Mouse (Mus musculus): ENCODE results near the gene Foxp4. TPM values are rescaled to one million over a fixed set of nuclear protein-coding genes. Genes with fewer than 3 reads are reported as not detected.

Foxp4 gene
- 0.35 TPM for polyA plus RNA-seq (2014; fragmentation: Illumina TruSeq; extraction: RNeasy Lipid Tissue Mini Kit (QIAGEN cat#74804); ENCODE audit: low read depth, low replicate concordance)

GRCm38 (mm10) chr17:47924383-47925339 lies at the start of gene Foxp4:
Gene Foxp4 (minus strand): TSS chr17:47924645.

GRCm38 (mm10) chr17:47834482-47834767 lies 90.0 kb downstream of the Foxp4 start, which contains the start of gene Mdfi:
Gene Mdfi (minus strand): TSS chr17:47834691.

Other genes starting within 250 kb of the Foxp4 start
- 14.3 TPM for gene Tomm6, start 236.3 kb downstream of the Foxp4 start, polyA plus RNA-seq (2014; fragmentation: Illumina TruSeq; extraction: RNeasy Lipid Tissue Mini Kit (QIAGEN cat#74804); ENCODE audit: low read depth, low replicate concordance)
- 1.1 TPM for gene Frs3, start 235.6 kb downstream of the Foxp4 start, polyA plus RNA-seq (2014; fragmentation: Illumina TruSeq; extraction: RNeasy Lipid Tissue Mini Kit (QIAGEN cat#74804); ENCODE audit: low read depth, low replicate concordance)
- gene Gm21981, start 230.2 kb downstream of the Foxp4 start, polyA plus RNA-seq (2014; fragmentation: Illumina TruSeq; extraction: RNeasy Lipid Tissue Mini Kit (QIAGEN cat#74804); ENCODE audit: low read depth, low replicate concordance) = not detected
- not detected for gene Prickle4, start 229.9 kb downstream of the Foxp4 start, polyA plus RNA-seq (2014; fragmentation: Illumina TruSeq; extraction: RNeasy Lipid Tissue Mini Kit (QIAGEN cat#74804); ENCODE audit: low read depth, low replicate concordance)
- not detected for gene Pgc, start 197.8 kb downstream of the Foxp4 start, polyA plus RNA-seq (2014; fragmentation: Illumina TruSeq; extraction: RNeasy Lipid Tissue Mini Kit (QIAGEN cat#74804); ENCODE audit: low read depth, low replicate concordance)
- gene Tfeb, start 187.6 kb downstream of the Foxp4 start, polyA plus RNA-seq (2014; fragmentation: Illumina TruSeq; extraction: RNeasy Lipid Tissue Mini Kit (QIAGEN cat#74804); ENCODE audit: low read depth, low replicate concordance) = not detected
- not detected for gene Mdfi, start 90.0 kb downstream of the Foxp4 start, polyA plus RNA-seq (2014; fragmentation: Illumina TruSeq; extraction: RNeasy Lipid Tissue Mini Kit (QIAGEN cat#74804); ENCODE audit: low read depth, low replicate concordance)
- gene 1700122O11Rik, start 113.6 kb upstream of the Foxp4 start, polyA plus RNA-seq (2014; fragmentation: Illumina TruSeq; extraction: RNeasy Lipid Tissue Mini Kit (QIAGEN cat#74804); ENCODE audit: low read depth, low replicate concordance) = not detected
- gene 1700067P10Rik, start 164.7 kb upstream of the Foxp4 start, polyA plus RNA-seq (2014; fragmentation: Illumina TruSeq; extraction: RNeasy Lipid Tissue Mini Kit (QIAGEN cat#74804); ENCODE audit: low read depth, low replicate concordance) = not detected
- gene 9830107B12Rik, start 221.6 kb upstream of the Foxp4 start, polyA plus RNA-seq (2014; fragmentation: Illumina TruSeq; extraction: RNeasy Lipid Tissue Mini Kit (QIAGEN cat#74804); ENCODE audit: low read depth, low replicate concordance) = not detected
- gene A530064D06Rik, start 242.6 kb upstream of the Foxp4 start, polyA plus RNA-seq (2014; fragmentation: Illumina TruSeq; extraction: RNeasy Lipid Tissue Mini Kit (QIAGEN cat#74804); ENCODE audit: low read depth, low replicate concordance) = 0.47 TPM

Measured in sigmoid colon, adult 10 weeks (tissue).